Mouse (Mus musculus) hindlimb bud, embryonic 11.5 days (tissue): ENCODE results near the gene Snx29.

ENCODE experiments used
- DNase-seq: peaks from one replicate; pipeline ENCODE4 v3.0.0-alpha.2; 2012; ENCODE audit warnings: low read depth, low spot score; ENCODE audit errors: extremely low spot score

The Snx29 gene

GRCm38 (mm10) chr16:11664896-11665705, 342.4 kb downstream of the Snx29 start:
- no peak for DNase-seq

- DNase-seq = no peak
Observed at GRCm38 (mm10) chr16:11665869-11666268, 343.2 kb downstream of the Snx29 start.

GRCm38 (mm10) chr16:11668375-11668774, 345.7 kb downstream of the Snx29 start:
- DNase-seq = no peak

GRCm38 (mm10) chr16:11668878-11669277, 346.2 kb downstream of the Snx29 start:
- DNase-seq = no peak

- no peak for DNase-seq
Observed at GRCm38 (mm10) chr16:11670251-11670970, 347.7 kb downstream of the Snx29 start.

- no peak for DNase-seq
Observed at GRCm38 (mm10) chr16:11670971-11671310, 348.2 kb downstream of the Snx29 start.

GRCm38 (mm10) chr16:11676006-11676405, 353.3 kb downstream of the Snx29 start:
- no peak for DNase-seq

- no peak for DNase-seq
Observed at GRCm38 (mm10) chr16:11685264-11685663, 362.6 kb downstream of the Snx29 start.

GRCm38 (mm10) chr16:11685735-11686340, 363.1 kb downstream of the Snx29 start:
- no peak for DNase-seq

GRCm38 (mm10) chr16:11687836-11688235, 365.1 kb downstream of the Snx29 start:
- no peak for DNase-seq

GRCm38 (mm10) chr16:11688281-11689005, 365.7 kb downstream of the Snx29 start:
- DNase-seq = no peak

GRCm38 (mm10) chr16:11690097-11690496, 367.4 kb downstream of the Snx29 start:
- DNase-seq = no peak

- no peak for DNase-seq
Observed at GRCm38 (mm10) chr16:11690756-11691155, 368.0 kb downstream of the Snx29 start.

GRCm38 (mm10) chr16:11691487-11692200, 368.9 kb downstream of the Snx29 start:
- DNase-seq = no peak

- DNase-seq = no peak
Observed at GRCm38 (mm10) chr16:11692744-11693143, 370.0 kb downstream of the Snx29 start.

GRCm38 (mm10) chr16:11694386-11694785, 371.7 kb downstream of the Snx29 start:
- DNase-seq = peak; percentile 10

- no peak for DNase-seq
Observed at GRCm38 (mm10) chr16:11696767-11697166, 374.1 kb downstream of the Snx29 start.

- DNase-seq = no peak
Observed at GRCm38 (mm10) chr16:11697710-11698357, 375.1 kb downstream of the Snx29 start.

- DNase-seq = no peak
Observed at GRCm38 (mm10) chr16:11701579-11701978, 378.9 kb downstream of the Snx29 start.

- DNase-seq = no peak
Observed at GRCm38 (mm10) chr16:11704096-11704495, 381.4 kb downstream of the Snx29 start.
